Mouse (Mus musculus) brain, embryonic 14.5 days (tissue): ENCODE measurements around the gene Eef1a1.

Experiments used
- CTCF ChIP-seq: fragments of 200-500 bp; IDR thresholded peaks from 2 replicates; pipeline ENCODE4 v1.5.1; 2012; ENCODE audit warnings: inconsistent platforms, mild to moderate bottlenecking, moderate library complexity, borderline replicate concordance; ENCODE audit not compliant: insufficient read depth, insufficient read length; ENCODE audit errors: extremely low read depth
- POLR2A ChIP-seq: fragments of 200-500 bp; IDR thresholded peaks from 2 replicates; pipeline ENCODE4 v1.6.1; 2012; ENCODE audit warnings: mild to moderate bottlenecking, inconsistent platforms, borderline replicate concordance; ENCODE audit not compliant: poor library complexity, insufficient read depth, insufficient read length, severe bottlenecking; ENCODE audit errors: extremely low read depth

GRCm38 (mm10) chr9:78439426-78439825 is 49.5 kb downstream of the Eef1a1 start:
- no peak for TF ChIP-seq POLR2A
- TF ChIP-seq CTCF, result no peak
